Mouse (Mus musculus): ENCODE data around the gene Ndufb6.

Ndufb6 gene

DNA sequence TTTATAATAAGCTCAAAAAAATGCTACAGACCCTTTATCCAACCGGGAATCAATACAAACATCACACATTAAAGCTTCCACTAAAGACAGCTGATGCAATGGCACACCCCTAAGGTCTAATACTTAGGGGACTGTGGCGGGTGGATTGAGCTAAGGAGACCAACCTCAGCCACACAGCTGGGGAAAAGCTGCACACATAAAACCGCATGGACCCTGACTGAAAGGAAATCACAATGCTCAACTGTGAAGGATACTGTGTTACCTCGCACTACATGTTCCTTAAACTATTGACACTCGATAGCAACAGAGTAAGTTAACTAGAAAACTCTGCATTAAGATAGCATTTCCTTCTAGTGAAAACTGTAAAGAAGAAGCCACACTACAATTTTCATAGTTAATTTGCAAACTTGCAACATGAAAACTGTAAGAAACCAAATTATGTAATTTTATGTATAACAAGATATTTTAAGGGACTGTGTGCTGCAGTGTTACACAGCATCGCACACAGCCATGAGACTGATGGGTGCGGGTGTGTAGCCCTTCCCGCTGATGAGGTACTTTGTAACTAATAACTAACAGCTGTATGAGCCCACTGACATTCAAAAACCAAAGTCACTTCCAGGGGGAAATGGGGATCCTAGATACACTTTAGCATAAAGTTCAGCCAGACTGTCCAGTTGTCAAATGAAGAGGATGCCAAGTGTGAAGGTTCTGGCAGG is 24.7 kb downstream of the Ndufb6 start:
- DNase-seq (ENCODE audit: low spot score in 2 of 2): no peak

DNA sequence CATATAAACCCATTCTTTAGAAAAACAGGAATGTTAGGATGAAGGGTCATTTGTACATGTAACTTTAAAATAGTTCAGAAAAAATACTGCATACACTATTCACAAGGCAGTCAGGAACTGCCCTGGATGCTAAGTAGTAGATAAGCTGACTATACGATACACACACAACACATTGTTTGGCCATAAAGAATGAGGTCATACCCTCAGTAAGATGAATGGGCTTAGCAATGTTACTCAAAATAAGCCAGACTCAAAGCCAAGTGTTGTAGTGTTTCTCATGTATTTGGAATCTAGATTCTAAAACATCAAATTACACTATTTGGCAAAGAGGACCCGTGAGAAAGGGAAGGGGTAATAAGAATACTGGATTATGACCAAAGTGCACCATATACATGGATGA is 25.5 kb downstream of the Ndufb6 start:
- DNase-seq (ENCODE audit: low spot score in 2 of 2): no peak

DNA sequence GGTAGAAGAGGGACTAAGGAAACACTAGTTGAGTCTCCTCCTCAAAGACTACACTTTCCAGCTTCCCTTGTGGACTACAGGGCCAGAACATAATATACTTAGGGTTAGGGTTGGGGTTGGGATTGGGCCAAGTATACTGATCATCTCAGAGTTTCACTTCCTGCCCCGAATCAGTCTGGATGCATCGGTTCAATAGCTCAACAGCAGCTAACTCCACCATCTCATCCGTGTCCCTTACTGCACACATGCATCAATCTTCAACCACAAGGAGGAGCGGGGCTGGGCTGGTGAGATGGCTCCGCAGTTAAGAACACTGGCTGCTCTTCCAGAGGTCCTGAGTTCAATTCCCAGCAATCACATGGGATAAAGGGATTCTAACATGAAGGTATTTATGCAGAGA is 28.2 kb downstream of the Ndufb6 start:
- no peak for DNase-seq (ENCODE audit: low spot score in 2 of 2)

DNA sequence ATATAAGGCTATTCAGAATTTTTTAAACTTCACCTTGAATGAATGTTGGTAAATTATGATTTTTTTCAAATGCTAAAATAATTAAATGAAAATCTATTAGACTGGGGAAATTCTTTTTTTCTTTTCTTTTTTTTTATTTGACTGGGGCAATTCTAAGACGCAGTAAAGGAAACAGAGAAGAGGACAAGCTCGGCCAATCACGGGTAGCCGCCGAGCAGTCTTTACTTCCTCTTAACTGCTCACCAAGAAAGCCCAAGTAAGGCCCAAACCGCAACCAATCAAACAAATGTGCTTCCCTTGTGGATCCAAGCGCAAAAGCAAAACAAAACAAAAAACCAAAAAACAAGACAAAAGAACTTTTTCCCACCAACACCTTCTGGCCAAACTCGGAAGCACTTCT is 35.2 kb downstream of the Ndufb6 start:
- no peak for DNase-seq (ENCODE audit: low spot score in 2 of 2)

DNA sequence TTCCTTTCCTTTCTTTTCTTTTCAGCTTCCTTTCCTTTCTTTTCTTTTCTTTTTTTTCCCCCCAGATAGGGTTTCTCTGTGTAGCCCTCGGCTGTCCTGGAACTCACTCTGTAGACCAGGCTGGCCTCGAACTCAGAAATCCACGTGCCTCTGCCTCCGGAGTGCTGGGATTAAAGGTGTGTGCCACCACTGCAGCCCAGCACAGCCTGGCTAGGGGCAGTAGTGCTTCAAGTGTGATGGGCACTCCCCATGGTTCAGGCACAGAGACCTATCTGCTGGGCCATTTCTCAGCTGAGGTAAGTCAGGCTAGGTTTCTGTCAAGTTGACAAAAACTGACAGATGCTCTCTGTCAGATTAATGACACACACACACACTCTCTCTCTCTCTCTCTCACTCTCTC is 36.2 kb downstream of the Ndufb6 start:
- no peak for DNase-seq (ENCODE audit: low spot score in 2 of 2)

DNA sequence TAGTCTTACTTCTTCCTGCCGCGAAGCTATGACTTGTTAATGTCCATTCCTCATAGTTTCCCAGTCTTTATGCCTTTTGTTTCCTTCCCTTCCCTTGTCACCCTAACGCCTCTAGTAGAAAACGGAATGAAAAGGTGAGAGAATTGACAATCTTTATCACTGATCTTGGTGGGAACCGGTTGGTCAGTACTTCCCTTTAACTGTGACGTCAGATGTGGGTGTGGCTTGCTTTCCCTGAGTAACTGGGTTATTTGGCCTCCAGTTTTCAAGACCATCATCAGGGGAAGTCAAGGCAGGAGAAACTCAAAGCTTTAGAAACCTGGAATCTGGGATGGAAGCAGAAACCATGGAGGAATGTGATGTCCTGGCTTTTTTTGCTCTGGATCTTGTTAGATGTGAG is 37.3 kb downstream of the Ndufb6 start:
- no peak for DNase-seq (ENCODE audit: low spot score in 2 of 2)

DNA sequence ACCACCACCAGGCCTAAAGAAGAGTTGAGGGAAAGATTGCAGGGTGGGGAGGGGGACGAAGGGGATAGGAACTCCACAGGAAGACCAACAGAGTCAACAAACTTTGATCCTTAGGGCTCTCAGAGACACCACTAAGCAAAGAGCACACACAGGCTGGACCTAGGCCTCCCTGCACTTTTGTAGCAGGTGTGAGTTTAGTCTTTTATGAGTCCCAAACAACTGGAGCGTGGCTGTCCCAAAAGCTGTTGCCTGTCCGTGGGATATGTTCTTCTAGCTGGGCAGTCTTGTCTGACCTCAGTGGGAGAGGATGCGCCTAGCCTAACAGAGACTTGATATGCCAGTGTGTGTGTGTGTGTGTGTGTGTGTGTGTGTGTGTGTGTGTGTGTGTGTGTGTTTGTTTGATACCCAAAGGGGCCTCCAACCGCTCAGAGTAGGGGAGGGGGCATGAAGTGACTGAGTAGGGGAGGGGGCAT is 38.9 kb downstream of the Ndufb6 start:
- DNase-seq (ENCODE audit: low spot score in 2 of 2): no peak

DNA sequence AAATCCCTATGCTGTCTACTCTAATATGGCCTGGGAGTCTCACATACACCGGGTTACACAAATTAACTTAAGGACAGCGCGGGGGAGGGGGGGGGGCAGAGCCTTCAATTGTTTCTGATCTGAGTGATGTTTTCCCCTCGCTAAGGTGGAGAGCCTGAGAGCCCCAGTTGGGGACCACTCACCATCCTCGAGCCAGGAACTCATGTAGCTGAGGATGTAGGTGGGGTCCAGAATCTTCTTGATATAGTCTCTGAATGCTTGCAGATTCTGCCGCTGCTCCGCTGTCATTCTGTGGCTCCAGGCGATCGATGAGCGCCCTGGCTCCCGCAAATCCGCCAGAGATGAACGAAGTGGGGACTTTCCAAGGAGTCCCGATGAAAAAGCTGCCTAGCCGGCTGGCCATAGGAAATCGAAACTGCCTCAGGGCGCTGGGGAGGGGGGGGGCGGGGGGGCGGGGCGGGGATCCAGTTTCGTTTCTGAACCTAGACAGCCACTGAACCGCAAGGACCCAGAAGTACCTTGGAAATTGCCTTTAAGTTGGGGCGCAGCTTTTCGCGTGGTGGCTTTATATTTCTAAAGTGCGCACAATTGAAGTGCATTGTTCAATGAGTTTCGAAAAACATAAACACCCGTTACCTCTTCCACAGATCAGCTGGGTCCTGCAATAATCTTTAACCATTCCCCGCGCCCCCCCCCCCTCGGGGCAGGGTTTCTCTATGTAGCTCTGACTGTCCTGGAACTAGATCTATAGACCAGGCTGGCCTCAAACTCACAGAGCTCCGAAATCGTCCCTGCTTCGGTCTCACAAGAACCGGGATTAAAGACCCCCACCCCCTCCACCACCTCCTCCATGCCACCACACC is 39.6 kb downstream of the Ndufb6 start, which contains the start of gene Ddx58:
Ddx58 (minus strand) TSS at position 420 of the 863 bp plus-strand sequence.
- no peak for DNase-seq (ENCODE audit: low spot score in 2 of 2)

DNA sequence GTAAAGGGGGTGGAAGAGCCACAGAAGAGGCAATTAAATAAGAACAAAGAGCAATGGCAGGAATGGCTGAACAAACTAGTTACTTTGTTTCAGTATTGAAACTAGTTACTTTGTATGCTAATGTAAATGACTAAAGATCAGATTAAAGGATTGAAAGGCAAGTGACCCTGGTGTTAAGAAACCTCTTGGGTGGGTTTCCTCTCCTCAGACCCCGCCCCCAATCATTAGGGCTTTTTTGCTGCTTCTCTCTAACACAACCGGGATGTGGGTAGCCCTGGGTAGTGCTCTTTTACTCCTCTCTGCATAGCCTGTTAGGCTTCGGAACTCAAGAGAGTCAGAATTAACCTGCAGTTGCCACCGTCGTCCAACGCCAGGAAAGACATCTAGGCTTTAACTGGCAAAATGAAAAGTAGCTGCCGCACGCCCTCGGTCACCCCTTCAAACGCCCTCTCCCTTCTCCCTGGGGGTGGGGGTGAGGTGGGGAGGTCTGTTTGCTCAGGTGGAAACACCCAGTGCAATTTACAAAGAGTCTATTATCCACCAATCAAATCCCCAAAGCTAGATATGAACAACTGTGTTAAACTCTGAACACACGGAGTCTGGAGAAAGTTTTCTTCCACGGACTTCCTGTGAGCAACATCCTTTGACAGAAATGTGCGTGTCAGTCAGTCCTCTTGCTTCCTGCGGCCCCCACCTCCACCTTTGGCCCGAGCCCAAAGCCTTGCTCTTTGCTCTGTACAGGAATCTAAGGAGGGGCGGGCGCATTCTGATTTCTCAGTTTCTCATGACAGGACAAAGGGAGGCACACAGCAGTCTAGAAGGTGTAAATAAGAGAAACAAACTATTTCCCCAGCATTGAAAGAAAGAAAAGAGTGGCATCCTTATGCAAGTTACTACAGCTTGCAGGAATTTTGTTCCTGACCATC is 40.5 kb downstream of the Ndufb6 start:
- no peak for DNase-seq (ENCODE audit: low spot score in 2 of 2)

DNA sequence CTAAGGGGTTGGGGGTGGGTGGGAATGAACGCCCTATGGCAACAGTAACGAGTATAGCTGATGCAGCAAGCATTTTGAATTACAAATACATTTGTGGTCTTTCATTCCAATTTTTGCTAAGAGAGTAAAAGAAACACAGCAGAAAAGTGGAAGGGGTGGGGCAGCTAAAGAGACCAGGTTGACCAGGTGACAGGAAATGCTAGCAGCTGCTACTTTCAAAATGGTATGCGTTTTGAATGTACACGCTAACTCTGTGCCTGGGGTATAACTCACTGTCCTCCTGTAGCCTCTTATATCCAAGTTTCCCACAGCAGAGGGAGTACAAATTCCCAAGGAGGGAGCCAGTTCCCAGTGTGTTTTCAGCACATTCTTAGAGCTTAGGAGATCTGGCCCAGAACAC is 42.4 kb downstream of the Ndufb6 start:
- DNase-seq (ENCODE audit: low spot score in 2 of 2): no peak

DNA sequence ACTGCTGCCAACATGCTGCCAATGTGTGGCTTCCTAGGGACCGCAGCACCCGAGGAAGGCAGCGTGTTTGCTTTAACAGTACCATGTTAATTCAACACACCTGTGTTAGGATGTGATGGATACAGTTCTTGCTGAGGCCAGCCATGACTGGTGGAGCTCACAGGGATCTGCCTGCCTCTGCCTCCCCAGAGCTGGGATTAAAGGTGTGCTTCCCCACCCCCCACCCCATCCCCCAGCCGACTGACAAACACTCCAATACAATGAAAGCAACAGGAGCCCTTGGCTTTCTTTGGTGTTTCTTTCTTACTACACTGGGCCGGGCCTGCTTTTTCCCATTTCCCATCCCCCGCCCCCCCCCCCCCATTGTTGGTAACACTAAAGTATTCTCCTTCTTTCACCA is 45.0 kb downstream of the Ndufb6 start:
- no peak for DNase-seq (ENCODE audit: low spot score in 2 of 2)

DNA sequence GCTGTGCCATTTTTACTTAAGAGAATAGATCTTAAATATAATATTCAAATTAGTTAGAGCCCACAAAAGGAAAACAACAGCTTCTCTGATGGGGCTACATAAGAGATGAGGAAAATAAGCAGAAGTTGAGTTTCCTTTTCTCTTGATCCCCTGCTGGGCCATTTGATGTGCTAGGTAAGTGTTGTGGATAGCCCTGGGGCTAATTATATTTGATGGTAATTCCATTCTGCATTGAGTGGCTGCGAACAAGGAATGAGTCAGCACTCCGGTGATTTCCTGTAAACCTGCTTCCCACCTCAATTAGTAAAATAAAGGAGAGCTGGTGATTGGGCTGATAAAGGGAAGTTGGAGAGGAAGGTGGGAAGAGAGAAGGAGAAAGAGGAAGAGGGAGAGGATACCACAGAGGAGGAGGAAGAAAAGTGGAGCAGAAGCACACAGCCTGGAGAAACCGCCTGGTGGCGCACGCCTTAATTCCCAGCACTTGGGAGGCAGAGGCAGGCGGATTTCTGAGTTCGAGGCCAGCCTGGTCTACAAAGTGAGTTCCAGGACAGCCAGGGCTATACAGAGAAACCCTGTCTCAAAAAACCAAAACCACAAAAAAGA is 46.1 kb downstream of the Ndufb6 start:
- no peak for DNase-seq (ENCODE audit: low spot score in 2 of 2)

DNA sequence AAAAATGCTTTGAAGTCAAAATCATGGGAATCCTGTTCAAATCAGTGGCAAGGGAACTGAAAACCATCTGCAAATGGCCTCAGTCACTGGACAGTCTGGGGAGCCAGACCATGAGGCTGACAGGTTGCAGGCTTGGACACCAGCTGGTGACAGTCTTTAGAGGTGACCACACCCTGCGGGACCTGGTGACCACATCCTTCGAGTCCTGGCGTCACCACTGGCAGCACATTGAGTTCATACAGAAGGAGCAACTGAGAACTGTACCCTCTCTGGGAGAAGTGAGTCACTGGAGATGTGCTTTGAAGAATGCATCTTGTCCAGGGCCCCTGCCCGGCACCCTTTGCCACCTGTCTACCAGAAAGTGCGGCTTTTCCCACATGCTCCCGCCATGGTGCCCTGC is 49.5 kb downstream of the Ndufb6 start:
- DNase-seq (ENCODE audit: low spot score in 2 of 2): no peak

DNA sequence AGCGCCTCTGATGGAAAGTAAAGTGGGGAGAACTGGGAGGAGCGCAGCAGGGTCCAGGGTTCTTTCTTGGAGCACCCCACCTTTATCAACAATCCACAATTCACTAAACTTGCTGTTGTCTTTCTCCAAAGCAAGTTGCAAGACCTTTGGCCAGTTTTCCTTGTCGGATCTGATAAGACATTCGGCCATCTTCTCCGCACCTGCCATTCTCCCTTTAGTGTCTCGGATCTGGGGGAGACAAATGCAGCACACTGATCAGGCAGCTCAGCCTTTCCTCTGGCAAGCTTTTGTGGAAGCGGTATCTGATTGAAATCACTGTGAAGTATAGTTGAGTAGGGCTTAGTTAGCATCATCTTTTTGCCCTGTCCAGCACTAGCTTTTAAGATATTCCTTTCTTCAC is 51.3 kb downstream of the Ndufb6 start:
- DNase-seq (ENCODE audit: low spot score in 2 of 2): no peak

DNA sequence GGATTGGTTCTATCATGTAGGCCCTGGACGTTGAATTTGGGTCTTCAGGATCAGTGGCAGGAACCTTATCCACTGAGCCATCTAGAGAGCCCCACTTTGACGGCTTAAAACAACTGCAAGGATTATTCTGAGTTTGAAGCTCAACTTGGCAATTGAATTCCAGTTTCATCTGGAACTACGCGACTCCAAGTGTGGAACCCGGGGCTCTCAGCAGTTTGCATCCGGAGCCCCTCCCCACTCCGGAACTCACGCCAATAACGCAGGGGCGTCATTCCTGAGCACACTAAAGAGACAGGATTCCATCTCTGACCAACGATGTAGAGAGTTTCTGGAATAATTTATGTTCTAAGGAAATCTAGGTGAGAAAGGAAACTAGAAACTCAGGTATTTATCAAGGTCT is 52.1 kb downstream of the Ndufb6 start:
- no peak for DNase-seq (ENCODE audit: low spot score in 2 of 2)

DNA sequence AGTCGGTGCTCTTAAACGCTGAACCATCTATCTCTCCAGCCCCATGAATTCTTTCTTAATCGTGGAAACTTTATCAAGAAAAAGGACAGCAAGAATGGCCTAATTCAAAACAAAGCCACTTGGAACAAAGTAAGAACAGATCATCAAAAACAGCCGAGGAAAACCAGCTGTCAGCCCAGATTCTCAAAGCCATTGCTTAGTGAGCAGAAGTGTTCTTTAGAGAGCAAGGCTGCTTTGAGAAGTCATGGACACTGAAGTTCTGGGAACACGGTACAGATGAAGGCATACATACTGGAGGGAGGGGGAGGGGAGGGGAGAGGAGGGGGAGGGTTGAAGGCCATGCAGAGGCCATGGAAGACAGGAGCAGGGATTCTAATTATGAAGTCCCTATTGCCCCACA is 53.1 kb downstream of the Ndufb6 start:
- no peak for DNase-seq (ENCODE audit: low spot score in 2 of 2)

DNA sequence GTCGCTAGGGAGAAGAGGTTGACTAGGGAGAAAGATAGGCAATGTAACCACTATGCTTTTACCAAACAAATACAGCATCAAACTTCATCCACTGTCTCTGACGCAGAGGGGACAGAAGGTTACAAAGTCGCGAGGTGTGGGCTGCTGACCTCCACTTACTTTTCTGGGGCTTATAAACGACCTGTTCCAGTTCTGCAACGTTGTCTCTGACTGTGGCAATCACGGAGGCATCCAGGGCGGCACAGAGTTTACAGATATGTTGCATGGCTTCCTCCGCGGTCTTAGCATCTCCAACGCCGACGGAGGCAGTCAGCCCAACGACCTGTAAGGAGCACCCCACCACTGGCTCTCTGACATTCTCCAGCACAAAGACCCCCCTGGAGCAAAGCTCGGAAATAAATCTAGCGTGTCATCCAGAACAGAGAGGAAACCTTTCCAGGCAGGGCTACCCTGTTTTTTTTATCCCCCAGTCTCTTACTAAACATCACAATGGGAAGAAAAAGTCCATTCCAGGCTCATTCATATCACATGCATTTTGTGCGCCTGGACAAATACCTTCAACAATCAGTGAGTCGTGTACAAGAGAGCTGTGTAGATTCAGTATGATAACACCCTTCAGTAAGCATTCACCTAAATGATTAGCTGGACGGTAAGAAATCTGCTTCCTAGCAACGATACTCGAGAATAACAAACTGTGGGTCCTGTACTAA is 57.2 kb downstream of the Ndufb6 start:
- DNase-seq (ENCODE audit: low spot score in 2 of 2): no peak

DNA sequence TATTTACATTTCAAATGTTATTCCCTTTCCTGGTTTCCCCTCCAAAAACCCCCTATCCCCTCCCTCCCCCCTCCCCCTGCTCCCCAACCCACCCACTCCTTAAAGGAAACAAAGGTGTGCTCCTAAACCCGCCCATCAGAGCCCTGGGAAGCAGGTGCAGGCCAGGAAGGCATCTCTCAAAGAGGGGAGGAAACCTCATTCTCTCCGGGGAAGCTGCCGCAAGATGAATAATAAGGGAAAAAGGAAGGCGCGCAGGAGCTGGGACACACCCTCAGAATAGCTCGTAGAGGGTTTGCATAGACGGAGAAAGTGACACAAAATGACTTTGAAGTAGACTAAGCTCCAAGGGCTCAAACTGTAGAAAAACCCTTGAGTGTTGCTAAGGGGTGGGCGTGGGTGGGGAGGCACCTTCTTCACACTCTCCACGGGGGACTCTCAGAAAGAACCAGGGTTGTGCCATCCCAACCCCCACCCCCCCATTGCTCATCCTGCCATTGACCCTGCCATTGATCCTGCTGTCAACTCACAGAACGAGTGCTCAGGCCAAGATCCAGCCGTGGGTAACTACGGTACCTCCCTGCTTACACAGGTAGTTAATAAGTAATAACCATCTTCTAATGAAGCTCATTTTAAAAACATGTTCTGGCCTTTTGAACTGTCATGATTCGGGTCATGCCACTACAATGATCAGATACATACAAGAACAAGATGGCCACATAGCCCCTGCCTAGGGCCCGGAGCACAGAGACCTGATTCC is 58.0 kb downstream of the Ndufb6 start:
- DNase-seq (ENCODE audit: low spot score in 2 of 2): no peak

Data from cerebellum, postnatal 4 days (tissue).